Mouse (Mus musculus): Measurements from ENCODE around the gene Lrrn4cl.

DNA sequence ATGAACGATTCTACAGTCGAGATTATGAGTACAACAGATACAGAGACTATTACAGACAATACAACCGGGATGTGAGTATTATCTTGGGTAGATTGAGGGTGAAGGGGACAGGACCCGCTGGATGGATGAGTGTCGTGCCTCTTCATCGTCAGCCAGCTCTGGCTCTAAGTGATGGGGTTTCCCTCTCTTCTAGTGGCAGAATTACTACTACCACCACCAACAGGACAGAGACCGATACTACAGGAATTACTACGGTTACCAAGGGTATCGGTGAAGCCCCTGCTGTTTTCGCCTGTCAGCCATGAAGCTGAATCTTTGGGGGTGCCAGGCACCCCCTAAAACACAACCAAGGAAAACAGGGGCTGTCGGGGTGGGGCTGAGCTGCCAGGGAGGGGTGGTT lies 19.3 kb upstream of the Lrrn4cl start:
- TF ChIP-seq POLR2A (IDR thresholded peaks at IDR 0.05; ENCODE audit: insufficient read length, low read depth): no peak
- TF ChIP-seq REST (IDR thresholded peaks at IDR 0.05; ENCODE audit: insufficient read depth, insufficient read length): no peak
- no peak for TF ChIP-seq USF1 (IDR thresholded peaks at IDR 0.05; ENCODE audit: low read depth)
- no peak for TF ChIP-seq POLR2AphosphoS2 (IDR thresholded peaks at IDR 0.05; ENCODE audit: insufficient read length, low read depth)
- TF ChIP-seq SRF (IDR thresholded peaks at IDR 0.05; ENCODE audit: control insufficient read depth, insufficient read length, low read depth): no peak
- no peak for TF ChIP-seq MAX (IDR thresholded peaks at IDR 0.05; ENCODE audit: low read depth)
- TF ChIP-seq MYOD1 (IDR thresholded peaks at IDR 0.05; ENCODE audit: control insufficient read depth in 1 of 3, insufficient read length in 2 of 3, low read depth in 2 of 3): no peak
- TF ChIP-seq E2F4 (IDR thresholded peaks at IDR 0.05; ENCODE audit: insufficient read depth): no peak
- no peak for TF ChIP-seq TCF12 (IDR thresholded peaks at IDR 0.05; ENCODE audit: insufficient read depth, poor library complexity, severe bottlenecking)
- no peak for TF ChIP-seq CEBPB (IDR thresholded peaks at IDR 0.05; ENCODE audit: insufficient read depth, poor library complexity, severe bottlenecking)
- TF ChIP-seq MYOG (IDR thresholded peaks at IDR 0.05; ENCODE audit: control insufficient read depth in 1 of 3, insufficient read depth in 1 of 3, insufficient read length in 2 of 3, low read depth in 2 of 3): no peak
- TF ChIP-seq TCF3 (IDR thresholded peaks at IDR 0.05; ENCODE audit: insufficient read length, low read depth): no peak

Data from myocyte (in vitro differentiated cells).